Mouse (Mus musculus): ENCODE data around the gene Rnf186. TPM values are rescaled to one million over a fixed set of nuclear protein-coding genes. Genes with fewer than 3 reads are reported as not detected.
"Not testable (repeated sequence)": the region's sequence is repeated elsewhere in the genome, so short reads cannot be mapped to it uniquely, and the experiment has no call there.

Rnf186 gene
- polyA plus RNA-seq, 1 experiment from 2014 or later, result not detected

- peak within 1 kb of the TSS; percentile 84 for H3K4me2 ChIP-seq
- no peaks in the 10 kb centered on the region for H3K9me3 ChIP-seq (replicated peaks)
- peak within 1 kb of the TSS; percentile 52 for H3K9ac ChIP-seq (replicated peaks)
- 1% methylated on average over 52 of the region's 60 CpGs for WGBS
- H3K4me1 ChIP-seq, result peaks cover 18% of the 10 kb centered on the region
- no peak for ATAC-seq (ENCODE audit: low FRiP score)
- peak within 1 kb of the TSS; percentile 45 for H3K4me3 ChIP-seq (replicated peaks)
- peaks cover 7% of the 10 kb centered on the region; the same call in 1 of the 2 replicates for H3K27me3 ChIP-seq (replicated peaks)
- peak within 1 kb of the TSS; percentile 18; the same call in 1 of the 2 replicates for H3K27ac ChIP-seq (replicated peaks)
- H3K36me3 ChIP-seq, result no peaks in the 10 kb centered on the region
Measured at GRCm38 (mm10) chr4:138972827-138973718, 6.2 kb downstream of the Rnf186 start, which contains the start of gene Tmco4. TSS of gene Tmco4 (plus strand) at chr4:138972888.

GRCm38 (mm10) chr4:138973719-138974115 is 6.8 kb downstream of the Rnf186 start:
- Histone ChIP-seq H3K4me3 (replicated peaks) (peak overlapping the region; percentile 45; the same call in 1 of the 2 replicates), H3K9ac (replicated peaks) (no peak overlapping the region)

GRCm38 (mm10) chr4:138974540-138974939 is 7.6 kb downstream of the Rnf186 start:
- H3K4me2 ChIP-seq; H3K9me3 ChIP-seq (replicated peaks); H3K36me3 ChIP-seq; ATAC-seq (ENCODE audit: low FRiP score); H3K27me3 ChIP-seq (replicated peaks); H3K27ac ChIP-seq (replicated peaks); H3K9ac ChIP-seq (replicated peaks); H3K4me3 ChIP-seq (replicated peaks): not testable (repeated sequence)
- 82% methylated on average over 2 of the region's 2 CpGs for WGBS
- peaks cover 18% of the 10 kb centered on the region for H3K4me1 ChIP-seq

More at GRCm38 (mm10) chr4:138973719-138974115, 6.8 kb downstream of the Rnf186 start:
- H3K9me3 ChIP-seq (replicated peaks), result no peaks in the 10 kb centered on the region
- peak overlapping the region; percentile 84 for H3K4me2 ChIP-seq
- peaks cover 18% of the 10 kb centered on the region for H3K4me1 ChIP-seq
- H3K36me3 ChIP-seq, result no peaks in the 10 kb centered on the region
- 61% methylated on average over 3 of the region's 3 CpGs for WGBS
- H3K27me3 ChIP-seq (replicated peaks), result peaks cover 7% of the 10 kb centered on the region; the same call in 1 of the 2 replicates
- no peak for ATAC-seq (ENCODE audit: low FRiP score)
- H3K27ac ChIP-seq (replicated peaks), result no peak overlapping the region

GRCm38 (mm10) chr4:138975194-138975593 is 8.3 kb downstream of the Rnf186 start:
- peaks cover 7% of the 10 kb centered on the region; the same call in 1 of the 2 replicates for H3K27me3 ChIP-seq (replicated peaks)
- no peak for ATAC-seq (ENCODE audit: low FRiP score)
- no peaks in the 10 kb centered on the region for H3K9me3 ChIP-seq (replicated peaks)
- no peak overlapping the region for H3K4me3 ChIP-seq (replicated peaks)
- no peak overlapping the region for H3K9ac ChIP-seq (replicated peaks)
- H3K4me1 ChIP-seq, result peaks cover 18% of the 10 kb centered on the region
- no peak overlapping the region for H3K4me2 ChIP-seq
- no peak overlapping the region for H3K27ac ChIP-seq (replicated peaks)
- 73% methylated on average over 3 of the region's 3 CpGs for WGBS
- H3K36me3 ChIP-seq, result no peaks in the 10 kb centered on the region

GRCm38 (mm10) chr4:138976046-138976445 is 9.1 kb downstream of the Rnf186 start:
- 88% methylated on average over 6 of the region's 6 CpGs for WGBS
- H3K27me3 ChIP-seq (replicated peaks), result peaks cover 7% of the 10 kb centered on the region; the same call in 1 of the 2 replicates
- no peaks in the 10 kb centered on the region for H3K9me3 ChIP-seq (replicated peaks)
- no peak for ATAC-seq (ENCODE audit: low FRiP score)
- no peak overlapping the region for H3K27ac ChIP-seq (replicated peaks)
- no peaks in the 10 kb centered on the region for H3K36me3 ChIP-seq
- H3K4me2 ChIP-seq, result no peak overlapping the region
- no peak overlapping the region for H3K9ac ChIP-seq (replicated peaks)
- peaks cover 18% of the 10 kb centered on the region for H3K4me1 ChIP-seq
- no peak overlapping the region for H3K4me3 ChIP-seq (replicated peaks)

GRCm38 (mm10) chr4:138980021-138980420 is 13.1 kb downstream of the Rnf186 start:
- no peaks in the 10 kb centered on the region for H3K4me1 ChIP-seq
- 95% methylated on average over 8 of the region's 8 CpGs for WGBS
- H3K27ac ChIP-seq (replicated peaks), result no peak overlapping the region
- no peaks in the 10 kb centered on the region for H3K36me3 ChIP-seq
- no peak for ATAC-seq (ENCODE audit: low FRiP score)
- H3K4me3 ChIP-seq (replicated peaks), result no peak overlapping the region
- H3K27me3 ChIP-seq (replicated peaks), result no peaks in the 10 kb centered on the region
- H3K4me2 ChIP-seq, result no peak overlapping the region
- no peak overlapping the region for H3K9ac ChIP-seq (replicated peaks)
- no peaks in the 10 kb centered on the region for H3K9me3 ChIP-seq (replicated peaks)

- peak overlapping the region; percentile 19; the same call in 1 of the 2 replicates for H3K4me2 ChIP-seq
- no peaks in the 10 kb centered on the region for H3K4me1 ChIP-seq
- 29% methylated on average over 12 of the region's 12 CpGs for WGBS
- ATAC-seq (ENCODE audit: low FRiP score), result no peak
- H3K27me3 ChIP-seq (replicated peaks), result no peaks in the 10 kb centered on the region
- no peak overlapping the region for H3K4me3 ChIP-seq (replicated peaks)
- no peak overlapping the region for H3K27ac ChIP-seq (replicated peaks)
- no peaks in the 10 kb centered on the region for H3K9me3 ChIP-seq (replicated peaks)
- no peak overlapping the region for H3K9ac ChIP-seq (replicated peaks)
- no peaks in the 10 kb centered on the region for H3K36me3 ChIP-seq
Measured at GRCm38 (mm10) chr4:138980771-138981420, 14.0 kb downstream of the Rnf186 start.

GRCm38 (mm10) chr4:138983422-138983821 is 16.5 kb downstream of the Rnf186 start:
- ATAC-seq (ENCODE audit: low FRiP score), result no peak
- Histone ChIP-seq H3K4me1 (no peaks in the 10 kb centered on the region), H3K27ac (replicated peaks) (no peak overlapping the region), H3K4me3 (replicated peaks) (no peak overlapping the region), H3K9ac (replicated peaks) (no peak overlapping the region), H3K27me3 (replicated peaks) (no peaks in the 10 kb centered on the region), H3K36me3 (no peaks in the 10 kb centered on the region), H3K9me3 (replicated peaks) (no peaks in the 10 kb centered on the region), H3K4me2 (no peak overlapping the region)
- WGBS, result 77% methylated on average over 3 of the region's 3 CpGs

GRCm38 (mm10) chr4:138984744-138985143 is 17.8 kb downstream of the Rnf186 start:
- no peak overlapping the region for H3K4me3 ChIP-seq (replicated peaks)
- WGBS, result 82% methylated on average over 7 of the region's 7 CpGs
- H3K27ac ChIP-seq (replicated peaks), result no peak overlapping the region
- no peaks in the 10 kb centered on the region for H3K9me3 ChIP-seq (replicated peaks)
- H3K9ac ChIP-seq (replicated peaks), result no peak overlapping the region
- ATAC-seq (ENCODE audit: low FRiP score), result no peak
- no peaks in the 10 kb centered on the region for H3K36me3 ChIP-seq
- H3K27me3 ChIP-seq (replicated peaks), result no peaks in the 10 kb centered on the region
- H3K4me1 ChIP-seq, result no peaks in the 10 kb centered on the region
- no peak overlapping the region for H3K4me2 ChIP-seq

- H3K9ac ChIP-seq (replicated peaks), result no peak overlapping the region
- H3K4me2 ChIP-seq, result no peak overlapping the region
- no peaks in the 10 kb centered on the region for H3K27me3 ChIP-seq (replicated peaks)
- H3K4me3 ChIP-seq (replicated peaks), result no peak overlapping the region
- no peaks in the 10 kb centered on the region for H3K9me3 ChIP-seq (replicated peaks)
- ATAC-seq (ENCODE audit: low FRiP score), result no peak
- no peaks in the 10 kb centered on the region for H3K36me3 ChIP-seq
- H3K27ac ChIP-seq (replicated peaks), result no peak overlapping the region
- H3K4me1 ChIP-seq, result no peaks in the 10 kb centered on the region
- WGBS, result 41% methylated on average over 5 of the region's 5 CpGs
Measured at GRCm38 (mm10) chr4:138986280-138986679, 19.4 kb downstream of the Rnf186 start.

- Histone ChIP-seq H3K9ac (replicated peaks) (no peak overlapping the region), H3K27me3 (replicated peaks) (no peaks in the 10 kb centered on the region), H3K9me3 (replicated peaks) (no peaks in the 10 kb centered on the region), H3K4me3 (replicated peaks) (no peak overlapping the region), H3K36me3 (no peaks in the 10 kb centered on the region), H3K27ac (replicated peaks) (no peak overlapping the region), H3K4me1 (no peaks in the 10 kb centered on the region), H3K4me2 (no peak overlapping the region)
- ATAC-seq (ENCODE audit: low FRiP score), result no peak
- 72% methylated on average over 3 of the region's 3 CpGs for WGBS
Measured at GRCm38 (mm10) chr4:138994389-138994788, 27.5 kb downstream of the Rnf186 start.
